Mouse (Mus musculus): ENCODE data around the gene Strada. TPM values are rescaled to one million over a fixed set of nuclear protein-coding genes. Genes with fewer than 3 reads are reported as not detected.
"Not testable (repeated sequence)": the region's sequence is repeated elsewhere in the genome, so short reads cannot be mapped to it uniquely, and the experiment has no call there.

Gene Strada
- polyA plus RNA-seq, 1 experiment from 2014 or later = 29.3 TPM

GRCm38 (mm10) chr11:106154091-106154490 is 47.9 kb downstream of the Strada start:
- Histone ChIP-seq H3K27me3 (no peaks in the 10 kb centered on the region), H3K36me3 (peaks cover 88% of the 10 kb centered on the region), H3K9ac (no peak overlapping the region), H3K4me1 (peaks cover 27% of the 10 kb centered on the region), H3K4me3 (replicated peaks) (no peak overlapping the region), H3K9me3 (replicated peaks) (no peaks in the 10 kb centered on the region), H3K4me2 (replicated peaks) (no peak overlapping the region), H3K27ac (replicated peaks) (0 out of 2 replicates have a peak overlapping the region, but pooled peaks have one; percentile 4)
- WGBS = 68% methylated on average over 5 of the region's 5 CpGs
- ATAC-seq (ENCODE audit: insufficient number of reproducible peaks, low FRiP score, low TSS enrichment, low read depth) = no peak

DNA sequence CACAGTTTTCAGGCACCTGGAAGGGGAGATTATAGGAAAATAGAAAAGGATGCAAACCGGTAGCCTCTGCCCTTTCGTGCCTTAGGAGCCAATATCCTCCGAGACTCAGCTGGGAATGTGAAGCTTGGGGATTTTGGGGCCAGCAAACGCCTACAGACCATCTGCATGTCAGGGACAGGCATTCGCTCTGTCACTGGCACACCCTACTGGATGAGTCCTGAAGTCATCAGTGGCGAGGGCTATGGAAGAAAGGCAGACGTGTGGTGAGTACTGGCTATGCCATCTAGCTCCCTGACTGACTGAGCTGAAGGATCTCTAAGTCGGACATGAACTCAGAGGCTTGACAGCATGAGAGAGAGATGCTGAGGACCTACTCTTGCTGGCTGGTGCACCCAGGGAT is 49.8 kb downstream of the Strada start:
- Histone ChIP-seq H3K27me3 (no peaks in the 10 kb centered on the region), H3K4me2 (replicated peaks) (no peak overlapping the region), H3K9me3 (replicated peaks) (no peaks in the 10 kb centered on the region), H3K27ac (replicated peaks) (no peak overlapping the region), H3K36me3 (peaks cover 92% of the 10 kb centered on the region), H3K4me1 (peaks cover 10% of the 10 kb centered on the region), H3K4me3 (replicated peaks) (no peak overlapping the region), H3K9ac (no peak overlapping the region)
- ATAC-seq (ENCODE audit: insufficient number of reproducible peaks, low FRiP score, low TSS enrichment, low read depth) = no peak
- WGBS = 76% methylated on average over 8 of the region's 8 CpGs

- ATAC-seq (ENCODE audit: insufficient number of reproducible peaks, low FRiP score, low TSS enrichment, low read depth) = no peak
- peaks cover 1% of the 10 kb centered on the region for H3K4me1 ChIP-seq
- no peak overlapping the region for H3K4me2 ChIP-seq (replicated peaks)
- peaks cover 90% of the 10 kb centered on the region for H3K36me3 ChIP-seq
- H3K27me3 ChIP-seq = no peaks in the 10 kb centered on the region
- 89% methylated on average over 3 of the region's 3 CpGs for WGBS
- H3K27ac ChIP-seq (replicated peaks) = no peak overlapping the region
- no peak overlapping the region for H3K9ac ChIP-seq
- H3K9me3 ChIP-seq (replicated peaks) = no peaks in the 10 kb centered on the region
- H3K4me3 ChIP-seq (replicated peaks) = no peak overlapping the region
Measured at GRCm38 (mm10) chr11:106151219-106151618, 50.7 kb downstream of the Strada start.

DNA sequence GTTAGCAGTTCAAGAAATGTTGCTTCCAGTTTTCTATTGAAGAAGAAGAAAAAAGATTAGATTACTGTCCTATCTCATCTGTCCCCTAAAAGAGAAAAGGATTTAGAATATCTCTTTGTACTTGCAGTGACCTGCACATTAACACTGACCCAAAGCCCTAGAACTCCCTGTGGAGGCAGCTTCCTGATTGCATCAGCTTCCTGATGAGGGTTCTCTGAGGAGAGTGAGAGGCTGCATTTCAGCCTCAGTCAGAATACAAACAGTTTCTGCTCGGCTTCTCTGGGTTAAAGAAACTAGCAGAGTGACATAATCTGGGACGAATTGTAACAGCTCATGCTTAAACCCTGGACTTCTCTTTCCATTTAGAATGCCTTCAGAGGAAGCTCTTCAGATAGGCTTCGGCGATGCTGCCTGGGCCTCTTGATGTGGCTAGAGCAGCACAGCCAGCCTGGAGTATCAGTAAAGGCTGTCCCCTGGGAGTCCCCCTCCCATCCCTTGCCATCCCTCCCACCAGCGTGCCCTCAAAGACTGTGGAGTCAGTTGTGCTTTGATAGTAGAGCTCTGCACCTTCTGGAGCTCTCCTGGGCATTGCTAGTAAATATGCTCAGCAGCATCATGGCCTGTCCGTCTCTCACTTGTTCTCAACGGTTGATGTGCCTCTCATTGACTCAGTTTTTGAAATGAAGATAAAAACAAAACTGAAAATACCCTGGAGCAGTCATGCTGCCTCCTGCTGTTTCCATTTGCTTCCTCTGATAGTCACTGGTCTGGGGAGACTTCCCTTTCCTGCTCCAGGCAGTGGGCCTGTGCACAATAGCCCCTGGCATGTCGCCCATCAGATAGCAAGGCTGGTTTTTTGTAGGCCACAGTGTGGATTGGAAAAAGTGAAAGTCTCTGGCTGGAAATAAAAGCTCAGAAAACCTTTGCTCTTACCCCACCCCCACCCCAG is 67.1 kb downstream of the Strada start:
- 0 out of 2 replicates have a peak, but pooled peaks have one; percentile 39 for ATAC-seq (ENCODE audit: insufficient number of reproducible peaks, low FRiP score, low TSS enrichment, low read depth)
- 37% methylated on average over 8 of the region's 8 CpGs for WGBS

DNA sequence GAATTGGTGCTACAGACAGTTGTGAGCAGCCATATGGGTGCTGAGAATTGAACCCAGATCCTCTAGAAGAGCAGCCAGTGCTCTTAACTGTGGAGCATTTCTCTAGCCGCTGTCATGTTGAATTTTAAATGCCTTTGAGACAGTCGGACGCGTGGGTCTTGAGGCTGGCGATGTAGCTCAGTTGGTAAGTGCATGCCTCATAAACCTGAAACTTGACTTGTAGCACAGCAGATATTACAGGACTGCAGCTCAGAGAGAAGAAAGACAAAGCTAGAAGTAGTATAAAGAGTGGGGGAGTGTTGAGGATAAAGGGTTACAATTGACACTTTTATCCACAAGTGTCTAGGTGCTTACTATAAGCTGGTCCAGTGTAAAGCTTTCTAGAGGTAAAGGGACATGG is 69.5 kb downstream of the Strada start:
- Histone ChIP-seq H3K4me1 (no peaks in the 10 kb centered on the region; the same call in 1 of the 2 replicates), H3K36me3 (peaks cover 51% of the 10 kb centered on the region), H3K4me3 (replicated peaks) (no peak overlapping the region), H3K27me3 (no peaks in the 10 kb centered on the region), H3K9ac (no peak overlapping the region), H3K9me3 (replicated peaks) (no peaks in the 10 kb centered on the region), H3K4me2 (replicated peaks) (no peak overlapping the region), H3K27ac (replicated peaks) (no peak overlapping the region)
- no peak for ATAC-seq (ENCODE audit: insufficient number of reproducible peaks, low FRiP score, low TSS enrichment, low read depth)
- WGBS = 89% methylated on average over 5 of the region's 5 CpGs

More for the DNA sequence above, 67.1 kb downstream of the Strada start:
- peaks cover 35% of the 10 kb centered on the region for H3K36me3 ChIP-seq
- H3K9ac ChIP-seq = no peak overlapping the region
- H3K27me3 ChIP-seq = no peaks in the 10 kb centered on the region
- H3K4me1 ChIP-seq = no peaks in the 10 kb centered on the region; the same call in 1 of the 2 replicates
- peak overlapping the region; percentile 56 for H3K27ac ChIP-seq (replicated peaks)
- no peak overlapping the region for H3K4me3 ChIP-seq (replicated peaks)
- H3K4me2 ChIP-seq (replicated peaks) = 0 out of 2 replicates have a peak overlapping the region, but pooled peaks have one; percentile 7
- H3K9me3 ChIP-seq (replicated peaks) = no peaks in the 10 kb centered on the region

- no peak overlapping the region for H3K4me3 ChIP-seq (replicated peaks)
- H3K27ac ChIP-seq (replicated peaks) = no peak overlapping the region
- H3K9ac ChIP-seq = no peak overlapping the region
- WGBS = 89% methylated on average over 1 of the region's 1 CpGs
- H3K36me3 ChIP-seq = peaks cover 43% of the 10 kb centered on the region
- no peaks in the 10 kb centered on the region for H3K27me3 ChIP-seq
- no peaks in the 10 kb centered on the region for H3K9me3 ChIP-seq (replicated peaks)
- ATAC-seq (ENCODE audit: insufficient number of reproducible peaks, low FRiP score, low TSS enrichment, low read depth) = no peak
- no peak overlapping the region for H3K4me2 ChIP-seq (replicated peaks)
- H3K4me1 ChIP-seq = no peaks in the 10 kb centered on the region
Measured at GRCm38 (mm10) chr11:106129477-106129876, 72.5 kb downstream of the Strada start.

DNA sequence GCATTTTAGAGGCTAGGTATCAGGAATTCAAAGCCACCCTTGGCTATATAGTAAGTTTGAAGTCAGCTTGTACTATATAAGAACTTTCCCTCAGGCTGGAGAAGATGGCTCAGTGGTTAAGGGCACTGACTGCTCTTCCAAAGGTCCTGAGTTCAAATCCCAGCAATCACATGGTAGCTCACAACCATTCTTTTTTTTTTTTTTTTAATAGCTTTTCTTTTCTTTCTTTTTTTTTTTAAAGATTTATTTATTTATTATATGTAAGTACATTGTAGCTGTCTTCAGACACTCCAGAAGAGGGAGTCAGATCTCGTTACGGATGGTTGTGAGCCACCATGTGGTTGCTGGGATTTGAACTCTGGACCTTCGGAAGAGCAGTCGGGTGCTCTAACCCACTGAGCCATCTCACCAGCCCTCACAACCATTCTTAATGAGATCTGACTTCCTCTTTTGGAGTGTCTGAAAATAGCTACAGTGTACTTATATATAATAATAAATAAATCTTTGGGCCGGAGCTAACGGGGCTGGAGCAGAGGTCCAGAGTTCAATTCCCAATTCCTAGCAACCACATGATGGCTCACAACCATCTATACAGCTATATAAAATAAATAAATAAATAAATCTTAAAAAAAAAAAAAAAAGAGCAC is 75.1 kb downstream of the Strada start:
- H3K4me3 ChIP-seq (replicated peaks); ATAC-seq (ENCODE audit: insufficient number of reproducible peaks, low FRiP score, low TSS enrichment, low read depth); H3K27me3 ChIP-seq; H3K4me2 ChIP-seq (replicated peaks); H3K9me3 ChIP-seq (replicated peaks); H3K27ac ChIP-seq (replicated peaks); H3K4me1 ChIP-seq; H3K9ac ChIP-seq: not testable (repeated sequence)
- WGBS = 97% methylated on average over 5 of the region's 6 CpGs
- H3K36me3 ChIP-seq = peaks cover 58% of the 10 kb centered on the region

- Histone ChIP-seq H3K27ac (replicated peaks) (no peak overlapping the region), H3K36me3 (peaks cover 67% of the 10 kb centered on the region), H3K9me3 (replicated peaks) (no peaks in the 10 kb centered on the region), H3K27me3 (no peaks in the 10 kb centered on the region), H3K4me3 (replicated peaks) (no peak overlapping the region), H3K9ac (no peak overlapping the region), H3K4me1 (no peaks in the 10 kb centered on the region), H3K4me2 (replicated peaks) (no peak overlapping the region)
- 80% methylated on average over 1 of the region's 1 CpGs for WGBS
- no peak for ATAC-seq (ENCODE audit: insufficient number of reproducible peaks, low FRiP score, low TSS enrichment, low read depth)
Measured at GRCm38 (mm10) chr11:106125827-106126226, 76.1 kb downstream of the Strada start.

DNA sequence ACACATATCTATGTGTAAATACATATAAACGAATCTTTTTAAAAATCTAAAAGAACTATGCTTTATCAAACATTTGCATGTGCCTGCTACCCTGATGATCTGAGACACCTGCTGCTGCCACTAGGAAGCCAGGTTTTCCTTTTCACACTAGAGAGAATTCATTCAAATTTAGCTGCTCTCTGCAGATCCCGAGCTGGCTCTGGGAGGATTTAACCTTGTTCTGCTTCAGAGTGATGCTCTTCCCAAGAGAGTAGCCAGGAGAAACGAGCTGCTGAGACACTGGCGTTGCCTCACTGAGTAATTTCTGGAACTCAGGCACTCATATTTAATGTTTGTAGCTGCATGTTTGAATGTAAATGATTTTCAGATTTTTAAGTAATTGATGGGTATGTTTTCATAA is 77.2 kb downstream of the Strada start:
- H3K4me3 ChIP-seq (replicated peaks) = no peak overlapping the region
- no peak overlapping the region for H3K9ac ChIP-seq
- H3K27ac ChIP-seq (replicated peaks) = no peak overlapping the region
- 71% methylated on average over 4 of the region's 4 CpGs for WGBS
- H3K9me3 ChIP-seq (replicated peaks) = no peaks in the 10 kb centered on the region
- no peak overlapping the region for H3K4me2 ChIP-seq (replicated peaks)
- no peaks in the 10 kb centered on the region for H3K4me1 ChIP-seq
- H3K27me3 ChIP-seq = no peaks in the 10 kb centered on the region
- no peak for ATAC-seq (ENCODE audit: insufficient number of reproducible peaks, low FRiP score, low TSS enrichment, low read depth)
- peaks cover 62% of the 10 kb centered on the region for H3K36me3 ChIP-seq

- Histone ChIP-seq H3K4me2 (replicated peaks) (no peak overlapping the region), H3K27ac (replicated peaks) (no peak overlapping the region), H3K36me3 (peaks cover 64% of the 10 kb centered on the region), H3K27me3 (no peaks in the 10 kb centered on the region), H3K4me1 (no peaks in the 10 kb centered on the region), H3K9ac (no peak overlapping the region), H3K4me3 (replicated peaks) (no peak overlapping the region), H3K9me3 (replicated peaks) (no peaks in the 10 kb centered on the region)
- WGBS = 84% methylated on average over 3 of the region's 3 CpGs
- no peak for ATAC-seq (ENCODE audit: insufficient number of reproducible peaks, low FRiP score, low TSS enrichment, low read depth)
Measured at GRCm38 (mm10) chr11:106122736-106123135, 79.2 kb downstream of the Strada start.

DNA sequence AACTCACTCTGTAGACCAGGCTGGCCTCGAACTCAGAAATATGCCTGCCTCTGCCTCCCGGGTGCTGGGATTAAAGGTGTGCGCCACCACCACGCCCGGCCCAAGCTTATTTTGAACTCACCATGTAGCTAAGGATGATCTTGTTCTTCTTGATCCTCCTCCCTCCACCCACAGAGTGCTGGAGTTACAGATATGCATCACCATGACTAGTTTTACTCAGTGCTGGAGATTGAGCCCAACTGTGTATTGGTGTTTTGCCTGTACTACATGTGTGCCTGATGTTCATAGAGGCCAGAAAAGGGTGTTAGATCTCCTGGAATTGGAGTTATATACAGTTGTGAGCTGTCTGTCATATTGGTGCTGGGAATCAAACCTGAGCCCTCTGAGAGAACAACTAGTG is 79.7 kb downstream of the Strada start:
- no peak overlapping the region for H3K4me3 ChIP-seq (replicated peaks)
- H3K36me3 ChIP-seq = peaks cover 66% of the 10 kb centered on the region
- no peak for ATAC-seq (ENCODE audit: insufficient number of reproducible peaks, low FRiP score, low TSS enrichment, low read depth)
- H3K9me3 ChIP-seq (replicated peaks) = no peaks in the 10 kb centered on the region
- WGBS = 96% methylated on average over 5 of the region's 5 CpGs
- no peak overlapping the region for H3K27ac ChIP-seq (replicated peaks)
- H3K27me3 ChIP-seq = no peaks in the 10 kb centered on the region
- H3K4me2 ChIP-seq (replicated peaks) = no peak overlapping the region
- H3K4me1 ChIP-seq = no peaks in the 10 kb centered on the region
- H3K9ac ChIP-seq = no peak overlapping the region
